Mouse (Mus musculus) urinary bladder, adult 2 months (tissue): Measurements from ENCODE around the gene Smyd5. TPM values are rescaled to one million over a fixed set of nuclear protein-coding genes. Genes with fewer than 3 reads are reported as not detected.

Experiments
- DNase-seq: peaks from one replicate; pipeline ENCODE4 v3.0.0; 2022; ENCODE audit warnings: low spot score
- polyA plus RNA-seq: library from polyadenylated mRNA; depleted of rRNA; stranded (reverse); fragments of >200 nt; gene quantifications from 2 replicates; pipeline ENCODE4 v1.2.3, GENCODE M21; 2012; rRNA removed

The Smyd5 gene
- polyA plus RNA-seq, 1 experiment = 28.0 TPM

GRCm38 (mm10) chr6:85491606-85492005, 59.8 kb downstream of the Smyd5 start:
- no peak for DNase-seq

Other genes starting within 250 kb of the Smyd5 start
- gene Emx1, start 244.6 kb upstream of the Smyd5 start, polyA plus RNA-seq = 0.04 TPM in 1 of 2 replicates, not detected in the other
- gene Sfxn5, start 98.6 kb upstream of the Smyd5 start, polyA plus RNA-seq = 3.9 and 4.2 TPM in 2 replicates
- 56.5 and 58.1 TPM in 2 replicates for gene Rab11fip5, start 57.4 kb upstream of the Smyd5 start, polyA plus RNA-seq
- not detected in 2 replicates for gene Noto, start 8.1 kb upstream of the Smyd5 start, polyA plus RNA-seq
- 154 and 155 TPM in 2 replicates for gene Cct7, start 19.5 kb downstream of the Smyd5 start, polyA plus RNA-seq
- 14.1 and 17.2 TPM in 2 replicates for gene Pradc1, start 20.0 kb downstream of the Smyd5 start, polyA plus RNA-seq
- 2.2 TPM in 2 replicates for gene Fbxo41, start 71.0 kb downstream of the Smyd5 start, polyA plus RNA-seq
- 0.03 TPM in 1 of 2 replicates, not detected in the other for gene Egr4, start 81.6 kb downstream of the Smyd5 start, polyA plus RNA-seq
- gene Alms1, start 155.5 kb downstream of the Smyd5 start, polyA plus RNA-seq = 2.5 and 3.3 TPM in 2 replicates